Mouse (Mus musculus) adrenal gland, postnatal 10 days (tissue): ENCODE results near the gene Trim61. TPM values are rescaled to one million over a fixed set of nuclear protein-coding genes. Genes with fewer than 3 reads are reported as not detected.

Source experiments
- DNase-seq: peaks from one replicate; pipeline ENCODE4 v3.0.0; 2021; ENCODE audit warnings: mixed read lengths
- total RNA-seq, 2 experiments: library from RNA; stranded (reverse); gene quantifications; 2 replicates each; pipeline ENCODE4 v1.2.3; 2021

The Trim61 gene
- total RNA-seq, 2 experiments from 2014 or later: not detected

- DNase-seq: peak; percentile 18
Observed at GRCm38 (mm10) chr8:64983150-64983897, 35.0 kb downstream of the Trim61 start.

Other genes with a start within 250 kb of the Trim61 start
- gene Klhl2, start 168.5 kb downstream of the Trim61 start, total RNA-seq: 10 to 100 TPM; 32.2 to 35.5 TPM
- 10 to 100 TPM; 33.5 TPM for gene Tmem192, start 71.3 kb downstream of the Trim61 start, total RNA-seq
- not detected for gene Trim75, start 30.7 kb downstream of the Trim61 start, total RNA-seq
- not detected for gene Trim60, start 61 bp upstream of the Trim61 start, total RNA-seq
- not detected for gene Apela, start 18.8 kb upstream of the Trim61 start, total RNA-seq
- gene Gm10663, start 56.5 kb upstream of the Trim61 start, total RNA-seq: not detected
- not detected for gene BC030870, start 111.0 kb upstream of the Trim61 start, total RNA-seq